Mouse (Mus musculus) lung, postnatal 10 days (tissue): ENCODE measurements around the gene Prnd.

Source experiments
- DNase-seq: peaks from one replicate; pipeline ENCODE4 v3.0.0; 2021

Prnd gene

DNA sequence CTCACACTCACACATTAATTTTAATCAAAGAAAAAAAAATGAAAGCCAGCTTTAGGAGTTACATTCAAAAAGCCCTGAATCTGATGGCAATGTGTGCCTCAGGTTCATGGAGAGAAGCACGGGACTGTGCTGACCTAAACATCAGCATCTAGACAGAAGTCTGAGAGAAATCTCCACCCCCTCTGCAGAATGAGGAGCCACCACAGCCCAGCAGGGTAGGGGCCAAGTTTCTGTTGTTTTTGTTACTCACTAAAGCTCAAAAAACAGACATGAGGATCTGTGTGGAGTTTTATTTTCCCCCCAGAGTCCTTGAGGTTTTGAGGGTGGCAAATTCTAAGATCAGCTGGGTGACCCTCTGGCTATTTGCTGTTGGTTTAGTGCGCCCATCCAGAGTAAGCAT lies 37.9 kb downstream of the Prnd start:
- no peak for DNase-seq

DNA sequence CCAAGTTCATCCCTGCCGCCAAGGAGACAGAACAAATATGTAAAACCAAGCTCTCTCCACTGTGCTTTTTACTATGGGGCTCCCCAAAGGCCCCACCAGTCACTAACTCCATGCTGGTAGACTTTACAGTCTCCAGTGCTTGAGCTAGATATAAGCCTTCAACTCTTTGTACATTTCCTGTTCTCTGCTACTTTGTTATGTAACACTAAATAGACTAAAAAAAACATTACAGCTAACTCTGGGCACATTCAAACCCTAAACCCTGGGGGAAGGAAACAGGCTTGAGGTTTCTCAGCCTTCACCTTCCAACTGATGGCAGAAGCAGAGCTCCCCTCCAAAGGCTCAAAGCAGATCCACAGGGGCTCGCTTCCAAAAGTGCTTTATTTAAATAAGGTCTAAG lies 41.8 kb downstream of the Prnd start:
- DNase-seq: no peak

DNA sequence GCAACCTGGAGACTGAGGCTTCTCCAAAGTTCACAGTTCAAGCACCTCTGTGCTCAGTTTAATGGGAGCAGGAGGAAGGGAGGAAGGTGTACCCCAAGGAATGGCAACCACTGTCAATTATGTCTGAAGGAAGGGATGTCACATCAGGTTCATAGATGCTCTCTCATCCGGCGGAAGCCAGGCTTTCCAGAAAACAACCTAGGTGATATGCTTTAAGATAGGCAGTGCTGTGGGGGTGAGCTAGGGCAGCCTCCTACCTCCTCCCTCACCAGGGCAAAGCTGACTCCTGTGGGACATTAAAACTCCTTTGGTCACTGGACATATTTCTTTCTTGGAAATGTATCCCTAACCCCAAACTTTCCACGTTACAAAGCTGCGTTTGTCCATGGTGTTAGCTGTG lies 42.5 kb downstream of the Prnd start:
- DNase-seq: no peak

DNA sequence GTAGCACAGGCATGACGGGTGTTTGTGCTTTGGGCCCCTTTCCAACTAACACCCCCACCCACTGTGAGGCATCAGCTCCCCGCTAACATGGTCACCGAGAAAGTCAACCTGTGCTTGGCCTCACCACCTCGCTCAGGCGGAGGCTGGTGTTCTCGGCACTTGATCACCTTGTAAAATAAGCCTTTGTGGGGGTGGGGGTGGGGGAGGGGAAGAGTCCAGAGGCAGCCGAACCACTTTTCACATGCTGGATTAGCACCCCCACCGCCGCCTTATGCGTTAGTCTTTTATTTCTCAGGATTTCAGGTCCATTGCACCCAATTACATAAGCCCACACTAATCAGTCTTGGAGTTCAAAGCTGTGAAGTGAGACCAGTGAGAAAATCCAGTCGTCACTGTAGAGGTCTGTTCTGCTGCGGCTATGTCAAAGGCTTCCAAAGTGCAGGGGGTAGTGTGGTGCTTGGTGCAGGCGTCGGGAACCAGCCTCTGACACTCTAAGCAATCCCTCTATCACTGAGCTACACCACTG lies 43.0 kb downstream of the Prnd start:
- DNase-seq: no peak

DNA sequence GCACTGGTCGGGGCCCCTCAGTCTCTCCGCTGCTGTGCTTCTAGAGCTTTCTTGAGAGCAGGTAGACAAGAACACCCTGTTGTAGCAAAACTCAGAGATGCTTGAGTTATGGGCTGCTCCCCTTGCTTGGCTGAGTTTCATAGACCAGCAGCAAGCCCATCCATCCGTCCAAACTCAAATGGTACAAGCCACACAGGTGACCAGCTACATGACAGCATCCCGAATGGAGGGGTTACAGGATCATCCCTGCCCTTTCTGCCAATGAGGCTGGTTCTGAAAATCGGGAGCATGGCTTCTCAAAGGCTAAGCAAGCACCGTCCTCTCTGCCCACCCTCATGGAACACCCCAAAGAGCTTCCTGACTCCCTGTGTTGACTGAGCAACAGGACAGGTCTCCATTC lies 44.3 kb downstream of the Prnd start:
- DNase-seq: no peak

DNA sequence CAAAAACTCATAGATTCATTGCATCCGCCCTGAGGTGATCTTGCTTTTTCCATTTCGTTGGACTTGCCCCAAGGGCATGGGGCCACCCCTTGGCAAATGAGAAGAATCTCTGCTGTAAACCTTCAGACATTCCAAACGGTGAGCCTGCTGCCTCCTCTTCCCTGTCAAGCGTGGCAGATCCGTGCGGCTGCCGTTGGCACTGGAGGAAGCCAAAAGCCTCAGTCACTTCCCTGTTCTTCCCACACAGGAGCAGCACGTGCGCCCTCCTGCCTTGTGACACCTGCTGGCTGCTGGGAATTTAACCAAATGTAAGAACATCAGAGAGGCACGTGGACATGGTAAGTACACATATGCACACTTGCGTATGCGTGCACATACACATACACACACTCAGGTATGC lies 45.1 kb downstream of the Prnd start:
- no peak for DNase-seq

DNA sequence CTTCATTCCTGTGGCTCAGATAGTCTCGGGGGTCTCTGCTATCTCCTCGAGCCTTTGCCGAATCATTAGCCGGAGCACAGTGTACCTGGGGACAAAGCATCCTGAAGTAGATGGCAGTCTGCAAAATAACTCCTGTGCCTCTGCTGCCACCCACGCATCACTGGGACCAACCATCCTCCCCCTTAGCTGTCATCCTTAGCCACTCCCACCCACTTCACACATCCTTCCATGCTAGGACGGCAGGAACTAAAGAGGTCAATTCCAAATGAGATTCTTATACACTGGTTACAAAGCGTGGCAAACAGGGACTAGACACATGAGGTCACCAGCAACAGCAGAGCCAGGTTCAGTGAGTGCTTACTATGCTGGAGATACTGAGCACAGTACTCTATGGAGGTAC lies 45.7 kb downstream of the Prnd start:
- DNase-seq: no peak

DNA sequence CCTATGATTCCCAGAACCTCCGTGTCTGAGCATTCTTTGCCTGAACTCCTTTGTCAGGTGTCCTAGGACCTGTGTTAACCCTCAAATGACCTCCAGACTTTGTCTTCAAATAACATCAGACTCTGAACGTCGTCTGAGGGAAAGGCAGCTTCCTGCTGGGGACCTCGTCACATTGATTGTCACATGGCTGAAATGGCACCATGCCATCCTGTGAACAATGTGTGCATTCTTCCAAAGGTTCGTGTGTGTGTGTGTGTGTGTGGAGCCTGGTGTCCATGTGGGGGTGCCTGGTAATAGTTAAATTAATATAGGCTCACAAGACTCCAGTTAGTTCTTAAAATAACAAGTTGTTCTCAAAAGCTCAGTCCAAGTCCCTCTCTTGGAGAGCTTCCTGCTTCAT lies 46.7 kb downstream of the Prnd start:
- no peak for DNase-seq

DNA sequence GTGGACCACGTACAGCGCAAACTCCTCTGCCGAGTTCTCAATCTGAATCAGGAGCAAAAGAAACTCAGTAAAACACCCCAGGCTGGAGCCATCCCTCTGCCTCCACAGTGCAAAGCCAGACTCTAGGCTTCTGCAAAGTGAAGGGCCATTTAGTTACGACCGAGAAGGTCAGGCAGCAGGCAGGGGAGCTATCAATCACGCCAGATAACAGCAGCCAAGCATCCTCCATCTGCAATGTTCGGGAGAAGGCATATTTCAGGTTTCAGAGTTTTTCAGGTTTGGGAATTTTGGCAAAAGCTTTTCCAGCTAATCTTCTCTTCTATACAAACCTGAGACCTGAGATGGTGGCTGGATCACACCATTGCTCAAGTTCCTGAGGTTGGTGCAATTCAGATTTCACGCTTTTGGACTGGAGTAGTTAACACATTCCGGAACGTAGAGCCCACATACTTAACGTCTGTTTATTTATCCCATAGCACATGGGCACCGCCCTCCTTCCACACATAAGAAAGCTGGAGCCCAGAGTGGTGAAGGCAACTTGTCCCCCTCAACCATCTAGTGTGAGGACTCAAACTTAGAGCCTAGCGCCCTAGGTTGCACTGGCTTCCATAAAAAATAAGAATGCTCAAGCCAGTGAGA lies 51.2 kb downstream of the Prnd start:
- no peak for DNase-seq

DNA sequence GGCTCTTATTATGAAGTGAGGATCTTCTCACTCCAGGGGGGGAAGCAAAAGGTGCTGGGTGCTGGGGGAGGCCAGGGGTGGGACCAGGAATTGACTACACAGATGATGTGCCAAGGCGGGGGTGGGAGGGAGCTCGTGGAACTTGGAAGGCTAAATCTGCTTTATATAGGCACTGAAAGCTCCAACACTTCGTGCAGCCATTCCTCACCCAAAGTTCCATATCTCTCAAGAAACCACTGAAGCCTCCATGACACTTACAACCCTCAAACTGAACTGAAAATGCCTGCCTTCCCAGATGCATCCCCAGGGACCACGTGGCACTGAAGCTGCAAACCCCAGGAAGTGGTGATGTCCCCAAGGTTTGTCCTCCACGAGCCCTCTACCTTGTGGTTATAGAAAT lies 53.3 kb downstream of the Prnd start:
- no peak for DNase-seq

DNA sequence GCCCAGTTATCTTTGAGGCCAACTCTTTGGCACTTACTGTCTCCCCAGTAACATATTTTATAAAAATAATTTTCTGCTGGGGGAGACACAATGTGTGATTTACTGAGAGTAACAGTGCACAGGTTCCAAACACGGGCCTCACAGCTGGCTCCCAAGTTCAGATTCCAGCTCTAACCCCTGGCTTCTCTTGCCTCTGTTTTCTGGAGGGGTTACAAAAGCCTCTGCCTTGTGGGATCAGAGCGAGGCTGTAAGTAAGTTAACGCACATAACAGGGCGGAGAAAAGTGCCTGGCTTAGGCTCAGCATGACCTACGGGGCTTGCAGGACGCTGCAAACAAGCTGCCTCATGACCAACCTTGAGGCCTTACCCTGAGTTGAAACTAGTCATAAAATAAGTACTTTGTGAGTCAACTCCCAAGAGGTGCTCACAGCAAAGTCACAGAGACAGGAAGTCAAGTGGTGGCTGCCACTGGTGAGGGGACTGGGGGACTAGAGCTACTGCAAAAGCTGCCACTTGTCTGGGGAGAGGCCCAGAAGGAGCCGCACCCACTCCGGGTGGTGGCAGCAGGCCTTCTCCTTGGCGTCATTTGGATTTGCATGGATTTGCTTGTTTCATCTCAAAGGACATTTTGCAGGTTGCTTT lies 54.0 kb downstream of the Prnd start:
- peak; percentile 41 for DNase-seq

DNA sequence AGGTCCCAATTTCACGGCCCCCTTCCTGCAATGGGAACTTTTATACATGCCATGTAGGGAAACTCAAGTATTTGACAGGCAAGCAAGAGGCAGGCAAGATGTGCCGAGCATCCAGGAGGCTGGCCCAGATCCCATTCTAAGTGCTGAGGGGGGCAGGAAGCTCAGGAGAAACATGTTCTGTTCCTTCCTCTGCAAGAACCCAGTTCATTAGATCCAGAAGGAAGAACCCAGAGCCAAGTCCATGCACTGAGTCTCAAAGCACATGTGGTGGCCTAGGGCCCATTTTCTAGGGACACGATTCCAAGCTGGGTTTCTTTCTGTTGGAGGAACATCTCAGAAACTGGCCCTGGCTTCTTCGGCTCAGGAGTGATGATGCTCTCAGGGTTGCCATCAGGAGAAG lies 54.8 kb downstream of the Prnd start:
- no peak for DNase-seq
